Mouse (Mus musculus): Measurements from ENCODE around the gene Tbx10. TPM values are rescaled to one million over a fixed set of nuclear protein-coding genes. Genes with fewer than 3 reads are reported as not detected.
"Not testable (repeated sequence)": the region's sequence is repeated elsewhere in the genome, so short reads cannot be mapped to it uniquely, and the experiment has no call there.

Gene Tbx10
- polyA plus RNA-seq, 1 experiment from 2014 or later = 0.11 TPM

GRCm38 (mm10) chr19:3964030-3964429 is 28.5 kb upstream of the Tbx10 start:
- no peak for ATAC-seq (replicated peaks; ENCODE audit: insufficient number of reproducible peaks, low FRiP score, low TSS enrichment)
- H3K27me3 ChIP-seq (ENCODE audit: control insufficient read depth, insufficient read depth, low read length) = peaks cover 2% of the 10 kb centered on the region; the same call in 1 of the 2 replicates
- no peaks in the 10 kb centered on the region for H3K9me3 ChIP-seq (replicated peaks; ENCODE audit: control insufficient read depth, low read length)

GRCm38 (mm10) chr19:3966330-3967075 is 26.0 kb upstream of the Tbx10 start:
- 71% methylated on average over 11 of the region's 11 CpGs for WGBS (ENCODE audit: insufficient replicate concordance)
- Histone ChIP-seq H3K27ac (ENCODE audit: low read depth, low read length) (no peak overlapping the region), H3K36me3 (ENCODE audit: control insufficient read depth, insufficient read depth, low read length) (no peaks in the 10 kb centered on the region), H3K9me3 (replicated peaks; ENCODE audit: control insufficient read depth, low read length) (no peaks in the 10 kb centered on the region), H3K27me3 (ENCODE audit: control insufficient read depth, insufficient read depth, low read length) (peaks cover 8% of the 10 kb centered on the region), H3K9ac (ENCODE audit: low read depth, low read length) (no peak overlapping the region), H3K4me1 (ENCODE audit: control insufficient read depth, insufficient read depth, low read length) (peaks cover 10% of the 10 kb centered on the region), H3K4me3 (ENCODE audit: low read depth, low read length) (no peak overlapping the region), H3K4me2 (no peak overlapping the region)
- ATAC-seq (replicated peaks; ENCODE audit: insufficient number of reproducible peaks, low FRiP score, low TSS enrichment) = no peak

More at GRCm38 (mm10) chr19:3964030-3964429, 28.5 kb upstream of the Tbx10 start:
- Histone ChIP-seq H3K4me1 (ENCODE audit: control insufficient read depth, insufficient read depth, low read length) (peaks cover 9% of the 10 kb centered on the region), H3K36me3 (ENCODE audit: control insufficient read depth, insufficient read depth, low read length) (no peaks in the 10 kb centered on the region), H3K4me3 (ENCODE audit: low read depth, low read length) (no peak overlapping the region), H3K27ac (ENCODE audit: low read depth, low read length) (no peak overlapping the region), H3K4me2 (no peak overlapping the region), H3K9ac (ENCODE audit: low read depth, low read length) (no peak overlapping the region)
- 68% methylated on average over 4 of the region's 4 CpGs for WGBS (ENCODE audit: insufficient replicate concordance)

GRCm38 (mm10) chr19:3967258-3967657 is 25.3 kb upstream of the Tbx10 start:
- H3K4me1 ChIP-seq (ENCODE audit: control insufficient read depth, insufficient read depth, low read length) = peaks cover 10% of the 10 kb centered on the region
- no peak for ATAC-seq (replicated peaks; ENCODE audit: insufficient number of reproducible peaks, low FRiP score, low TSS enrichment)
- no peak overlapping the region for H3K4me2 ChIP-seq
- H3K27me3 ChIP-seq (ENCODE audit: control insufficient read depth, insufficient read depth, low read length) = peaks cover 8% of the 10 kb centered on the region
- H3K9me3 ChIP-seq (replicated peaks; ENCODE audit: control insufficient read depth, low read length) = no peaks in the 10 kb centered on the region
- WGBS (ENCODE audit: insufficient replicate concordance) = 22% methylated on average over 3 of the region's 3 CpGs
- H3K4me3 ChIP-seq (ENCODE audit: low read depth, low read length) = no peak overlapping the region
- no peak overlapping the region for H3K9ac ChIP-seq (ENCODE audit: low read depth, low read length)
- H3K36me3 ChIP-seq (ENCODE audit: control insufficient read depth, insufficient read depth, low read length) = no peaks in the 10 kb centered on the region
- H3K27ac ChIP-seq (ENCODE audit: low read depth, low read length) = no peak overlapping the region

GRCm38 (mm10) chr19:3972229-3972628 is 20.3 kb upstream of the Tbx10 start, which contains the start of gene Aldh3b2:
Gene Aldh3b2 (plus strand): TSS chr19:3972328.
- H3K4me1 ChIP-seq (ENCODE audit: control insufficient read depth, insufficient read depth, low read length) = peaks cover 8% of the 10 kb centered on the region
- no peak for ATAC-seq (replicated peaks; ENCODE audit: insufficient number of reproducible peaks, low FRiP score, low TSS enrichment)
- no peak within 1 kb of the TSS for H3K9ac ChIP-seq (ENCODE audit: low read depth, low read length)
- no peak within 1 kb of the TSS for H3K27ac ChIP-seq (ENCODE audit: low read depth, low read length)
- H3K27me3 ChIP-seq (ENCODE audit: control insufficient read depth, insufficient read depth, low read length) = peaks cover 6% of the 10 kb centered on the region
- H3K9me3 ChIP-seq (replicated peaks; ENCODE audit: control insufficient read depth, low read length) = no peaks in the 10 kb centered on the region
- no peaks in the 10 kb centered on the region for H3K36me3 ChIP-seq (ENCODE audit: control insufficient read depth, insufficient read depth, low read length)
- 37% methylated on average over 9 of the region's 9 CpGs for WGBS (ENCODE audit: insufficient replicate concordance)
- no peak within 1 kb of the TSS for H3K4me3 ChIP-seq (ENCODE audit: low read depth, low read length)
- no peak within 1 kb of the TSS for H3K4me2 ChIP-seq

GRCm38 (mm10) chr19:3974608-3975007 is 17.9 kb upstream of the Tbx10 start:
- WGBS (ENCODE audit: insufficient replicate concordance) = 76% methylated on average over 6 of the region's 6 CpGs

GRCm38 (mm10) chr19:3975866-3976265 is 16.7 kb upstream of the Tbx10 start:
- Histone ChIP-seq H3K4me1 (ENCODE audit: control insufficient read depth, insufficient read depth, low read length) (no peaks in the 10 kb centered on the region), H3K4me2 (no peak overlapping the region), H3K4me3 (ENCODE audit: low read depth, low read length) (no peak overlapping the region), H3K9me3 (replicated peaks; ENCODE audit: control insufficient read depth, low read length) (no peaks in the 10 kb centered on the region), H3K27me3 (ENCODE audit: control insufficient read depth, insufficient read depth, low read length) (no peaks in the 10 kb centered on the region), H3K36me3 (ENCODE audit: control insufficient read depth, insufficient read depth, low read length) (no peaks in the 10 kb centered on the region), H3K27ac (ENCODE audit: low read depth, low read length) (no peak overlapping the region), H3K9ac (ENCODE audit: low read depth, low read length) (no peak overlapping the region)
- 65% methylated on average over 2 of the region's 2 CpGs for WGBS (ENCODE audit: insufficient replicate concordance)
- ATAC-seq (replicated peaks; ENCODE audit: insufficient number of reproducible peaks, low FRiP score, low TSS enrichment) = no peak

More at GRCm38 (mm10) chr19:3974608-3975007, 17.9 kb upstream of the Tbx10 start:
- H3K4me1 ChIP-seq (ENCODE audit: control insufficient read depth, insufficient read depth, low read length); H3K4me3 ChIP-seq (ENCODE audit: low read depth, low read length); H3K27ac ChIP-seq (ENCODE audit: low read depth, low read length); H3K4me2 ChIP-seq; ATAC-seq (replicated peaks; ENCODE audit: insufficient number of reproducible peaks, low FRiP score, low TSS enrichment); H3K36me3 ChIP-seq (ENCODE audit: control insufficient read depth, insufficient read depth, low read length); H3K27me3 ChIP-seq (ENCODE audit: control insufficient read depth, insufficient read depth, low read length); H3K9me3 ChIP-seq (replicated peaks; ENCODE audit: control insufficient read depth, low read length); H3K9ac ChIP-seq (ENCODE audit: low read depth, low read length): not testable (repeated sequence)

GRCm38 (mm10) chr19:3980309-3980708 is 12.2 kb upstream of the Tbx10 start:
- H3K4me1 ChIP-seq (ENCODE audit: control insufficient read depth, insufficient read depth, low read length) = peaks cover 9% of the 10 kb centered on the region
- no peak overlapping the region for H3K4me2 ChIP-seq
- H3K27me3 ChIP-seq (ENCODE audit: control insufficient read depth, insufficient read depth, low read length) = no peaks in the 10 kb centered on the region
- H3K4me3 ChIP-seq (ENCODE audit: low read depth, low read length) = no peak overlapping the region
- ATAC-seq (replicated peaks; ENCODE audit: insufficient number of reproducible peaks, low FRiP score, low TSS enrichment) = no peak
- no peak overlapping the region for H3K9ac ChIP-seq (ENCODE audit: low read depth, low read length)
- H3K36me3 ChIP-seq (ENCODE audit: control insufficient read depth, insufficient read depth, low read length) = no peaks in the 10 kb centered on the region
- H3K27ac ChIP-seq (ENCODE audit: low read depth, low read length) = no peak overlapping the region
- no peaks in the 10 kb centered on the region for H3K9me3 ChIP-seq (replicated peaks; ENCODE audit: control insufficient read depth, low read length)
- 16% methylated on average over 4 of the region's 4 CpGs for WGBS (ENCODE audit: insufficient replicate concordance)

- Histone ChIP-seq H3K4me3 (ENCODE audit: low read depth, low read length) (no peak overlapping the region), H3K27ac (ENCODE audit: low read depth, low read length) (no peak overlapping the region), H3K9me3 (replicated peaks; ENCODE audit: control insufficient read depth, low read length) (no peaks in the 10 kb centered on the region), H3K4me2 (no peak overlapping the region), H3K27me3 (ENCODE audit: control insufficient read depth, insufficient read depth, low read length) (no peaks in the 10 kb centered on the region), H3K9ac (ENCODE audit: low read depth, low read length) (no peak overlapping the region), H3K4me1 (ENCODE audit: control insufficient read depth, insufficient read depth, low read length) (peaks cover 15% of the 10 kb centered on the region), H3K36me3 (ENCODE audit: control insufficient read depth, insufficient read depth, low read length) (no peaks in the 10 kb centered on the region)
- 75% methylated on average over 9 of the region's 9 CpGs for WGBS (ENCODE audit: insufficient replicate concordance)
- ATAC-seq (replicated peaks; ENCODE audit: insufficient number of reproducible peaks, low FRiP score, low TSS enrichment) = no peak
These were observed 11.6 kb upstream of the Tbx10 start for GRCm38 (mm10) chr19:3980917-3981316.
